Mouse (Mus musculus): ENCODE measurements at regions not wholly inside any gene's neighbourhood (a gene's known extent, or its start where the extent isn't known, plus 50 kb on each side); places are given as distances from the start of the nearest gene placed in this dataset.

DNA sequence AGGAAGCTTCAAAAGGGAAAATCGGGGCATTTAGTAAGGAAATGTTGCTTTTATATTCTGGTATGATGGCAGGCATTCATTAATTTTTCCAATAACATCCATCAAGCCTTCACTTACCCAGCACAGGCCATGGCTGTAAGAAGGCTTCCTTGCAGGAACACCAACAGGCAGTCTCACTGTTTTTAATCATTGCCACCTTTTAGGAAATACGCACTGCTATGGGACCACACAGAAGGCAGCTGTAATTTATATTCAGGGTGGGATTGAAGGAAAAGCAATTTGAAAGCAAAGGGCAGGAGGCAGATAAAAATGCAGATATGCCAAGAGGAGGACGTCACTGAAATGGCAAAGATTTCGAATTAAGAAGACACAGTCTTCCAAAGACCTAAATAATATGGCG lies 937.8 kb downstream of the Adgrl2 start:
- TF ChIP-seq CTCF (IDR thresholded peaks at IDR 0.05; ENCODE audit: low read depth, low read length) = no peak
- TF ChIP-seq POLR2A (IDR thresholded peaks at IDR 0.05; ENCODE audit: insufficient read depth, low read length) = no peak

All from ES-Bruce4 (cell line).